Mouse (Mus musculus) G1E (cell line): ENCODE measurements around the gene Aatf.

Experiments used
- CTCF ChIP-seq: IDR thresholded peaks from 2 replicates; pipeline ENCODE4 v1.5.1; 2012; ENCODE audit warnings: low read depth, low read length, inconsistent platforms, mixed read lengths
- POLR2AphosphoS5 ChIP-seq: IDR thresholded peaks from 2 replicates; pipeline ENCODE4 v1.6.1; 2012; ENCODE audit warnings: low read depth, low read length, inconsistent platforms; ENCODE audit not compliant: insufficient replicate concordance
- TAL1 ChIP-seq: conservative IDR thresholded peaks from 2 replicates; pipeline ENCODE4 v1.6.1; 2012; ENCODE audit warnings: low read depth, low read length, inconsistent platforms, mixed read lengths

DNA sequence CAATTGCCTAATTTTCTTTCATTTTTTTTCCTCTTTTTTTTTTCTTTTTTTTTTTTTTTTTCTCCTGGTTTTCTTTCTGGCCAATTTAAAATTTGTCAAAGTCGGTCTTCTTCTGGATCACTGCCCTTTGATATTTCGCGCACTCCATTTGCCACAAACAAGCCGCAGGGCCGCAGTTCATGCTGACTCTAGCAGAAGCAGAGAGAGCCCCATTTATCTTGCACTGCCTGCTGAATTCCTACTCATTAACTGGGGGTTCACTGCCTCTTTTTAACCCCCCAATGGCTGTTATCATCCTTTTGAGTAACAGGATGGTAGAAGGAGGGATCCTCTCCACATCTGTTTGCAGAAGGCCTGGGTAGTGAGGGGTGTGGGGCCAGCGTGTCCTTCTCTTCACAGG, 129.4 kb downstream of the Aatf start:
- TF ChIP-seq CTCF (no peak), TAL1 (no peak), POLR2AphosphoS5 (no peak)
